Mouse (Mus musculus): ENCODE results near the gene Fgfr2.

- TF ChIP-seq CTCF (IDR thresholded peaks at IDR 0.05; ENCODE audit: extremely low read depth, insufficient read length, insufficient replicate concordance, low read depth, low read length): no peak
- no peak for TF ChIP-seq POLR2A (IDR thresholded peaks at IDR 0.05; ENCODE audit: low read depth, low read length)
Observed at GRCm38 (mm10) chr7:131628356-131628755, 1494.8 kb downstream of the Fgfr2 start.

Measured in small intestine, adult 2 months (tissue).